Mouse (Mus musculus): Measurements from ENCODE around the gene B4galt1.
"Not testable (repeated sequence)": the region's sequence is repeated elsewhere in the genome, so short reads cannot be mapped to it uniquely, and the experiment has no call there.

Gene B4galt1

DNA sequence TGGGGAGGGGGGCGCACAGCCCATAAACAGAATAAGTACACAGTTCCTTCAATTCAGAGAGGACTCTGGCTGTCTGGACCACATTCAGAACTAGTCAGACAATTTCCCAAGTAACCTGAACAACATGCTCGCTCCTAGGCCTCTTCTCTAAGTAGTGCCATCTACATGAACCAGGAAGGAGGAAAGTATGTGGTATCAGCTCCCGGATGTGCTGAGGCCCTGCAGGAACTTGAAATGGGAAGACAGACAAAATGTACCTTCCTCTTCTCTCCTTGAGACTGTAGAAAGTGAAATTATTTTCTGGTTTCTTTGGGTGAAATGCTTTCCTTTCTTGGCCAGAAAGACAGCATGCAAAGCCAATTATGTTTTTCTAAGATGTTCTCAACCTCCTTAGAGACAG, 38.7 kb downstream of the B4galt1 start:
- no peak for DNase-seq

- no peak for DNase-seq
Observed at GRCm38 (mm10) chr4:40814359-40814758, 39.4 kb downstream of the B4galt1 start.

GRCm38 (mm10) chr4:40812891-40813290, 40.9 kb downstream of the B4galt1 start:
- DNase-seq, result no peak

DNA sequence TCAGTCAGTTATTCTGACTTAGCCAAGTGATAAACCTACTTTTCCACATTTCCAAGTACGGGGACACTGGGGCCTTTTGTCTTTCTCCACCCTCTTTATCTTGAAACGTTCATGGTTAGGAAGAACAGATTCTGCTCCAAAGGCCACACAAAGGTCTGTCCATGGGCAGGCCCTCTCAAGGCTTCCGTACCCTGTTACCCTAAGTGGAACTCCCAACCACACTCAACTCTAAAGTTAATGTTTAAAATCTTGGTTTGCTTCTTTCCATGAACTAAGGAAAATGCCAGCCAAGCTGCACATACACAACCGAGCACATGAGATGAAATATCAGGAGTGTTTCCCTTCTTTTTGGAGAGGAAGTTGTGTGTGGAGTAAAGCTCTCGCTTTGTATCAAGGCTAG, 43.3 kb downstream of the B4galt1 start:
- DNase-seq, result no peak

GRCm38 (mm10) chr4:40807382-40807781, 46.4 kb downstream of the B4galt1 start:
- DNase-seq, result no peak

GRCm38 (mm10) chr4:40805401-40805800, 48.4 kb downstream of the B4galt1 start:
- DNase-seq, result no peak

- no peak for DNase-seq
Observed at GRCm38 (mm10) chr4:40802787-40803186, 51.0 kb downstream of the B4galt1 start.

GRCm38 (mm10) chr4:40801908-40802307, 51.9 kb downstream of the B4galt1 start:
- no peak for DNase-seq

DNA sequence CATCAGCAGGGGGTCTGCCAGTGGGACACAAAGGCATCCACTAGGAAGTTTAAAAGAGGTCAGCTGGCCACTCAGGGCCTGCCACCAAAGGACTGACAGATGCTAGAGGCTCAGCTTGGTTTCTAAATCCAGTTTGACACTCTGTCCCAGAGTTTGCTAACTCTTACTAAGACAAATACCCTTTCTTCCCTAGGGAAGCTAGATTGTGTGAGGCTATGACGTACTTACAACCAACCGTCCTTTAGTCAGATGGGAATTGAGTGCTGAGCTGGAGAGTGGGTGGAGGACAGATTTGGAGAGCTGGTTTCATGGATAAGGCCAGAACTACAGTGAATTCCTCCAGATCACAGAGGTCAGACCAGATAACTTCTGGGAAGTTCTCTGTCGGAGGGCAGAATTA, 52.9 kb downstream of the B4galt1 start:
- DNase-seq, result no peak

DNA sequence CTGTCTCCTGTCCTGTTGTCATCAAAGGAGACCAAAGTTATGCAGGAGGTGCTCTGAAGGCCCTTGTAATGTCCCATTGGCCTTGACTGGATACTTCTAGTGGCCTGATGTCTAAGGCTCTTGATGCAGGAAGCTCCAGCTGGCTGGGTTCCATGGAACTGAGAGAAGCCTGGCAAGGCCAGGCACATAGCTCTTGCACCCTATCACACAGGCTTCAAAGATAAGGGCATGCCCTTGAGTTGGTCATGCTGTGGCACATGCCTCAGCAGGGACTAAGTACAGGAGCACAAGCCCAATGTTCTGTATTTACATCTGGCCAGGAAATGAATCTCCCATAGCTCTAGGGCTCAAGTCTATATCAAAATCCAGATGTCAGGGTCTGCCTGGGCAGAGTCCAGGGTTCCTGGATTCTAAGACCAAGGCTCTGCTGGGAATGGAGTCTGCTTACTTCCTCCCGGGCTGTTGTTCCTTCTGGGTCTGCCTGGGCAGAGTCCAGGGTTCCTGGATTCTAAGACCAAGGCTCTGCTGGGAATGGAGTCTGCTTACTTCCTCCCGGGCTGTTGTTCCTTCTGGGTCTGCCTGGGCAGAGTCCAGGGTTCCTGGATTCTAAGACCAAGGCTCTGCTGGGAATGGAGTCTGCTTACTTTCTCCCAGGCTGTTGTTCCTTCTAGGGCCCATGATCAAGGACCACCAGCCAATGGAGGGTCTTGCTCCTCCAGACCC, 54.8 kb downstream of the B4galt1 start:
- DNase-seq, result not testable (repeated sequence)

DNA sequence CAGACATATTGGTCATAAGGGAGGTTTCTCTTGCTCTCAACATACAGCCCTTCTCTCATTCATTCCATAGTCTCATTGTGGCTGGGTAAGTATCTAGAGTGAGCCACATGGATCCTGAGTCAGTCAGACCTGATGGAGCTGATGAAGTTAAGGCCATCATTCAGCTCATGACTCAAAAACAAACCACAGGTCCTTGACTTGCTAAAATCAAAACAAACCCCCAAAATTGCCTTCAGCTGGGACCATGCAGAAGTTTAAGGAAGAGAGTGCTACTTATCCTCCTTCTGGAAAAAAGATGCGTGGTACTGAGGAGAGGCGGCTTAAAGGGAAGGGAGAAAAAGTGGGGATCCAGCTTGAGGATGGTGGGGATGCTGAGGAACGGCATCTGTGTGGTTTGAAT, 58.0 kb downstream of the B4galt1 start:
- DNase-seq, result no peak

- no peak for DNase-seq
Observed at GRCm38 (mm10) chr4:40794320-40794719, 59.5 kb downstream of the B4galt1 start.

- DNase-seq, result no peak
Observed at GRCm38 (mm10) chr4:40791176-40791575, 62.6 kb downstream of the B4galt1 start.

DNA sequence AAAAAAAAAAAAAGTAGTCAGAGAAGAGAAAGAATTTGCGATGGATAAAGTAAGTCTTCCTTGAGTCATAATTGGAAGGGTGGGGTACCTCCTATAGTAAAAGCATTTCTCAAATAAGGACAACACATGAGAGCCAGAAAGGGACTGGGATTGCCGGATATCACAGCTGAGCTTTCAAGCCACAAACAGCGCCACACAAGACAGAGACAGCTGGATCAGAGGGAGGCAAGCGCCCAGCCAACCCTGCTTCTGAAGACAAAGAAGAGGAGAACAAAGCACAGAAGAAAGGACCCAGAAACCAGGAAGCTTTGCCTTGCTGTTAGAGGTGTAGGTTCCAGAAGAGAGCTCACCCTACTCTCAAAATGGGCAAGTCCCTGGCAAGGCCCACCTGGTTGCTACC, 67.2 kb downstream of the B4galt1 start:
- DNase-seq, result no peak

DNA sequence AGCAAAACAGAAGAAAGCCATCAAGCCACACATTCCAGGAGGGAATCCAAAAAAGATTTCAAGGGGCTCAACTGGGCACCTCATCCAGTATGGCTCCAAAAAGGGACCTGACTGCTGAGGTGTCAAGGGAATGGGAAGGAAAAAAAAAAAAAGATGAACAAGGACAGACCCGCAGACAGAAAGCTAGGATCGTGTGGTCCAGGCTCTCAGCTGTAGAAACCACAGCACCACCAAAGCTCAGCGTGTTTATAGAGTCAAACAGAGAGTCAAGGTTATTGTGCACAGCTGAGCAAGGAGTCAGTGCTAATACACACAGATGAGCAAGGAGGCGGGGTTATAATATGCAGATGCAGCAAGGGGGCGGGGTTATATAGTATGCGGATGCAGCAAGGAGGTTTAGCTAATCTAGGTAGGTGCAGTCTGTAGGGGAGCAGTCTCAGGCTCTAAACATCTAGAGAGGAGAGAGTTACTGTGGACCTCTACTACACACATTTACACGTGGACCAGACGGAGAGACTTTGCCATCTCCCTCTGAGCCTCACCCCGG, 68.1 kb downstream of the B4galt1 start:
- no peak for DNase-seq

DNA sequence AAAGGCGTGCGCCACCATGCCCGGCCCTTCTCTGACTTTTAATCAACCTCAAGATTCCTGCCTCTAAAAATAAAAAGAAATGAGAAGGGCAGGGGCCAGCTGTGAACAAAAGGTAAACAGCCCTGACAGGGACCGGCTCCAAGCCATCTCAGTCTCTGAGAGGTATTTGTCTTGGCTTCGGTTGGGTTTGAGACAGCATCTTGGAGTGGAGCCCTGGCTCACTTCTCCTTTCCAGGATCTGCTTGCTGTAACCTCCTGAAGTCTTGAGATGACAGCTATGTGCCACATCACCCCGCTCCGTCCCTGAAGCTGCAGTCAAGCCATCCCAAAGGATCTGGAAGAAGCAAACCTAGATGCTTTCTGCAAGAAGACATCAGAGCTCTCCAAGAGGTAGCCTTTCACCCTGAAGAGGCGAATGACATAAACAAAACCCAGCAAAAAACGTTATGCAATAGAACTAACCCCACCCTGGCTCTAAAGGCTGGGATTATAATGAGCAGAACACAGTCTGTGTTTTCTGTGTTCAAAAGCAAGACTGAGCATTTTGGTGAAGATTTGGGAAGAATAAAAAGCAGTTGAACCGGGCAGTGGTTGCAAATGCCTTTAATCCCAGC, 69.1 kb downstream of the B4galt1 start:
- no peak for DNase-seq

DNA sequence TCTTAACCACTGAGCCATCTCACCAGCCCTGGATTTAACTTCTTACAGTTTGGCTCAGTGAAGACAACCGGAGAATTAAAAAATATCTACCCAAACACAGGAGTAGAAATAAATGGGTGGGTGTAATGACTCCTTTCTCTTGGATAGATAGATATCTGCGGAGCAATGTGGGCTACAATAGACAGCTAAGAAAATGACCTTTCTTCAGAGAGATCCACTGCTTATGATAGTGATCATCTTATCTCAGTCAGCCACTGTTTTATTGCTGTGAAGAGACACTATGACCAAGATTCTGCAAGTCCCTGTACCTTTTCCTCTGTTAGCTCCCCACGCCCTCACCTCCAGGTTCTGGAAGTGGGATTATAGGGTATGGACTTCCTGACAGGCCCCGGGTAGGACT, 70.8 kb downstream of the B4galt1 start:
- DNase-seq, result no peak

- DNase-seq, result no peak
Observed at GRCm38 (mm10) chr4:40781797-40782495, 71.9 kb downstream of the B4galt1 start.

GRCm38 (mm10) chr4:40781143-40781542, 72.7 kb downstream of the B4galt1 start:
- no peak for DNase-seq

GRCm38 (mm10) chr4:40778656-40779055, 75.1 kb downstream of the B4galt1 start:
- no peak for DNase-seq

GRCm38 (mm10) chr4:40777116-40777515, 76.7 kb downstream of the B4galt1 start:
- no peak for DNase-seq

DNA sequence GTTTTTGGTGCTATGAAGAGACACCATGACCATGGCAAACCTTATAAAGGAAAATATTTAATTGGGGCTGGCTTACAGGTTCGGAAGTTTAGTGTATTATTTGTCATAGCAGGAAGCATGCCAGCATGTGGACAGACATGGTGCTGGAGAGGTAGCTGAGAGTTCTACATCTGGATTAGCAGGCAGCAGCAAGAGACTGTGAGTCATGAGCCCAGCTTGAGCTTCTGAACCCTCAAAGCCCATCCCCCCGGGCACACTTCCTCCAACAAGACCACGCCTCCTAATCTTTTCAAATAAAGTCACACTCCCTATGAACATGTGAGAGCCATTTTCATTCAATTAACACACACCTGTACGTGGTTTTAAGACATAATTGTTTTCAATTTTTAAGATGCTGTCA, 77.4 kb downstream of the B4galt1 start:
- DNase-seq, result no peak

DNA sequence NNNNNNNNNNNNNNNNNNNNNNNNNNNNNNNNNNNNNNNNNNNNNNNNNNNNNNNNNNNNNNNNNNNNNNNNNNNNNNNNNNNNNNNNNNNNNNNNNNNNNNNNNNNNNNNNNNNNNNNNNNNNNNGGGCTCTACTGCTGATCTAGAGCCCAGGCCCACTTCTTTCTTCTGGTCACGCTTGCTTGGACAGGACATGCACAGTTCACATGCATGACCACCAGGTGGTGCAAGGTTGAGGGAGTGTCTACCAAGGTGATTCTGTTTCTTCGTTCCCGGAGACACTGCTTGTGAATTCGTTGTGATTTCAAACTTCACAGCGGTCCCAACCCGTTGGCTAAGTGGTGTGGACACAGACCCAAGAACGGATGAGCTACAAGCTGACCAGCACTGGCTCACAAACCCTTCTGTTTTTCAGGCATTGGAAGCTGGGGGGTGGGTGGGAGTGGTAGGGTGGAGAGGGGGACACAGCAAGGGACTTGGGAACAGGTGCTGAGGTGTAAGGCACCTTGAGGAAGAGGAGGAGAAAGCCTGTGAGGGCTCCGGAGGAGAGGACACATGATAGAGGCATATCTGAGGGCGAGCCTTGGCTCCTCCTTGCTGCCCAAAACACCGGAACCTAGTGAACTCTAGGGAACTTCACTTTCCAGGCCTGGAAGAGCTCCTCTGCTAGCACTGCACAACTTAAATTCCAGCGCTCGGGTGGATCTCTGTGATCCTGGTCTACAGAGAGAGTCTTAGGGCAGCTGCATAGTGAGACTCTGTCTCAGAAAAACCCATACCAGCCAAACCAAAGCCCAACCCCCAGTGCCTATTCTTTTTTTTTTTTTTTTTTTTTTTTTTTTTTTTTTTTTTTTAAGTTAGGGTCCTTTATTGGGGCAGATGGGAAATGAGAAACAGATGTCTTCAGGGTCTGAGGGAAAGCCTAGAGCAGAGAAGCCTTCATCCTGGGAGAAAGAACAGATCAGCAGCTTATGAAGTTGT, 79.2 kb downstream of the B4galt1 start:
- peak; percentile 42 for DNase-seq

Data from cerebellum, adult 9-10 months (tissue).